Mouse (Mus musculus) urinary bladder, adult 2 months (tissue): ENCODE data around the gene Rad54l2. TPM values are rescaled to one million over a fixed set of nuclear protein-coding genes. Genes with fewer than 3 reads are reported as not detected.

Experiments
- DNase-seq: peaks from one replicate; pipeline ENCODE4 v3.0.0; 2022; ENCODE audit warnings: low spot score
- polyA plus RNA-seq: library from polyadenylated mRNA; depleted of rRNA; stranded (reverse); fragments of >200 nt; gene quantifications from 2 replicates; pipeline ENCODE4 v1.2.3, GENCODE M21; 2012

The Rad54l2 gene
- polyA plus RNA-seq, 1 experiment: 4.3 TPM

- no peak for DNase-seq
Measured at GRCm38 (mm10) chr9:106754311-106754710, 34.7 kb downstream of the Rad54l2 start.

GRCm38 (mm10) chr9:106752135-106752534 lies 36.9 kb downstream of the Rad54l2 start:
- no peak for DNase-seq

- no peak for DNase-seq
Measured at GRCm38 (mm10) chr9:106739962-106740361, 49.0 kb downstream of the Rad54l2 start.

GRCm38 (mm10) chr9:106739056-106739455 lies 49.9 kb downstream of the Rad54l2 start:
- DNase-seq: no peak

- DNase-seq: no peak
Measured at GRCm38 (mm10) chr9:106738199-106738985, 50.6 kb downstream of the Rad54l2 start.

GRCm38 (mm10) chr9:106733690-106734089 lies 55.3 kb downstream of the Rad54l2 start:
- no peak for DNase-seq

GRCm38 (mm10) chr9:106729416-106729815 lies 59.6 kb downstream of the Rad54l2 start:
- DNase-seq: no peak

- no peak for DNase-seq
Measured at GRCm38 (mm10) chr9:106726891-106727290, 62.1 kb downstream of the Rad54l2 start.

- DNase-seq: no peak
Measured at GRCm38 (mm10) chr9:106725435-106725834, 63.6 kb downstream of the Rad54l2 start.

- no peak for DNase-seq
Measured at GRCm38 (mm10) chr9:106724864-106725263, 64.1 kb downstream of the Rad54l2 start.

GRCm38 (mm10) chr9:106716729-106717128 lies 72.3 kb downstream of the Rad54l2 start:
- DNase-seq: no peak

- no peak for DNase-seq
Measured at GRCm38 (mm10) chr9:106716232-106716631, 72.8 kb downstream of the Rad54l2 start.

GRCm38 (mm10) chr9:106712470-106712869 lies 76.5 kb downstream of the Rad54l2 start:
- DNase-seq: no peak

- no peak for DNase-seq
Measured at GRCm38 (mm10) chr9:106692973-106693481, 96.0 kb downstream of the Rad54l2 start.

- DNase-seq: no peak
Measured at GRCm38 (mm10) chr9:106688834-106689233, 100.2 kb downstream of the Rad54l2 start.

GRCm38 (mm10) chr9:106686983-106687650 lies 101.9 kb downstream of the Rad54l2 start:
- no peak for DNase-seq

GRCm38 (mm10) chr9:106685249-106686101 lies 103.5 kb downstream of the Rad54l2 start, which contains the start of gene Tex264:
Gene Tex264, minus strand, starts transcription at chr9:106685927.
- DNase-seq: peak; percentile 83

- no peak for DNase-seq
Measured at GRCm38 (mm10) chr9:106684918-106685248, 104.1 kb downstream of the Rad54l2 start.

GRCm38 (mm10) chr9:106684093-106684872 lies 104.7 kb downstream of the Rad54l2 start:
- no peak for DNase-seq

- DNase-seq: no peak
Measured at GRCm38 (mm10) chr9:106681026-106681425, 108.0 kb downstream of the Rad54l2 start.

- no peak for DNase-seq
Measured at GRCm38 (mm10) chr9:106678242-106678641, 110.8 kb downstream of the Rad54l2 start.
